ENCODE assay signal across 12 mouse cellular contexts in genomic region chr4:34980461-34981039, GRCm38 (mm10).
DNase-seq lines count a peak whose midpoint lies in the region; ATAC-seq and TF ChIP-seq lines count a peak whose summit lies in the region.
"Had no signal": no experiment of that assay in that cellular context is flagged by ENCODE, and none has a peak within 500 bp of the region (broad histone marks: within the 10 kb centered on the region; RNA-seq: fewer than 3 reads in every experiment).

No protein-coding gene starts in this region.

- no peak for TF ChIP-seq POLR2A in liver, adult 2 months (IDR thresholded peaks at IDR 0.05; ENCODE audit: extremely low read depth, insufficient read depth, low read length)

- H3K4me1 ChIP-seq in liver, adult 2 months (ENCODE audit: control insufficient read depth, insufficient read depth, low read length): peaks cover 21% of the 10 kb centered on the region
- H3K4me1 ChIP-seq in liver, embryonic 11.5 days (replicated peaks; ENCODE audit: control insufficient read depth, insufficient read depth, low read length): no peaks in the 10 kb centered on the region
- H3K4me1 ChIP-seq in hindbrain, embryonic 13.5 days (replicated peaks): peaks cover 18% of the 10 kb centered on the region
- H3K4me1 ChIP-seq in neural tube, embryonic 14.5 days (ENCODE audit: control insufficient read depth, insufficient read depth, low read length): no peaks in the 10 kb centered on the region
- H3K4me1 ChIP-seq: limb, embryonic 12.5 days had no signal

- H3K27me3 ChIP-seq in liver, adult 2 months (ENCODE audit: control insufficient read depth, insufficient read depth, low read length): no peaks in the 10 kb centered on the region
- H3K27me3 ChIP-seq in liver, embryonic 11.5 days (replicated peaks; ENCODE audit: control insufficient read depth, insufficient read depth, low read length): no peaks in the 10 kb centered on the region
- no peaks in the 10 kb centered on the region for H3K27me3 ChIP-seq in hindbrain, embryonic 13.5 days
- no peaks in the 10 kb centered on the region for H3K27me3 ChIP-seq in neural tube, embryonic 14.5 days (ENCODE audit: control insufficient read depth, insufficient read depth, low read length)
- H3K27me3 ChIP-seq: CH12.LX; intestine, embryonic 15.5 days; limb, embryonic 12.5 days had no signal

- H3K9me3 ChIP-seq in liver, embryonic 11.5 days (ENCODE audit: control insufficient read depth, low read length): no peaks in the 10 kb centered on the region
- no peaks in the 10 kb centered on the region for H3K9me3 ChIP-seq in hindbrain, embryonic 13.5 days
- H3K9me3 ChIP-seq in neural tube, embryonic 14.5 days (ENCODE audit: control insufficient read depth, low read length): no peaks in the 10 kb centered on the region
- H3K9me3 ChIP-seq: intestine, embryonic 15.5 days; limb, embryonic 12.5 days had no signal

- peak; percentile 24 for DNase-seq in embryo, embryonic 11 days
- DNase-seq in embryo, embryonic 9.5 days (ENCODE audit: extremely low spot score): no peak
- DNase-seq in liver, adult 2 months (ENCODE audit: extremely low read depth, low read depth, low spot score): peak; percentile 58
- no peak for DNase-seq in liver, embryonic 11.5 days (ENCODE audit: low spot score)
- DNase-seq in spleen, postnatal 10 days (ENCODE audit: low spot score in 2 of 2): no peak
- DNase-seq: gastrocnemius, postnatal 25 days; lung, adult 2 months had no signal

- no peaks in the 10 kb centered on the region for H3K36me3 ChIP-seq in liver, adult 2 months (ENCODE audit: control insufficient read depth, insufficient read depth, low read length)
- H3K36me3 ChIP-seq in liver, embryonic 11.5 days (ENCODE audit: control insufficient read depth, insufficient read depth, low read length): no peaks in the 10 kb centered on the region
- H3K36me3 ChIP-seq in hindbrain, embryonic 13.5 days: no peaks in the 10 kb centered on the region
- H3K36me3 ChIP-seq in neural tube, embryonic 14.5 days (ENCODE audit: control insufficient read depth, insufficient read depth, low read length): no peaks in the 10 kb centered on the region
- H3K36me3 ChIP-seq: intestine, embryonic 15.5 days; limb, embryonic 12.5 days had no signal

- H3K27ac ChIP-seq in liver, adult 2 months (replicated peaks; ENCODE audit: insufficient read depth, low read depth, low read length): no peak overlapping the region
- no peak overlapping the region for H3K27ac ChIP-seq in liver, embryonic 11.5 days (ENCODE audit: low read depth, low read length)
- no peak overlapping the region for H3K27ac ChIP-seq in hindbrain, embryonic 13.5 days
- no peak overlapping the region for H3K27ac ChIP-seq in neural tube, embryonic 14.5 days (ENCODE audit: low read depth, low read length)
- H3K27ac ChIP-seq: intestine, embryonic 15.5 days; limb, embryonic 12.5 days had no signal

- ATAC-seq in liver, embryonic 11.5 days (replicated peaks; ENCODE audit: low FRiP score): no peak
- ATAC-seq in hindbrain, embryonic 13.5 days (ENCODE audit: low FRiP score): 0 out of 2 replicates have a peak, but pooled peaks have one; percentile 58
- ATAC-seq in neural tube, embryonic 14.5 days (ENCODE audit: low read depth): peak; percentile 44; the same call in 1 of the 2 replicates
- ATAC-seq: intestine, embryonic 15.5 days had no signal

- H3K9ac ChIP-seq in liver, adult 2 months (ENCODE audit: low read depth, low read length): no peak overlapping the region
- no peak overlapping the region for H3K9ac ChIP-seq in liver, embryonic 11.5 days (ENCODE audit: low read depth, low read length)
- no peak overlapping the region for H3K9ac ChIP-seq in hindbrain, embryonic 13.5 days
- H3K9ac ChIP-seq in neural tube, embryonic 14.5 days (replicated peaks; ENCODE audit: low read depth, low read length): no peak overlapping the region
- H3K9ac ChIP-seq: intestine, embryonic 15.5 days; limb, embryonic 12.5 days had no signal

- no peak for TF ChIP-seq CTCF in liver, adult 2 months (IDR thresholded peaks at IDR 0.05; ENCODE audit: low read depth, low read length)

- 35% methylated on average over 8 of the region's 8 CpGs for WGBS in liver, adult 2 months
- 79% methylated on average over 8 of the region's 8 CpGs for WGBS in liver, embryonic 11.5 days
- 41% methylated on average over 8 of the region's 8 CpGs for WGBS in hindbrain, embryonic 13.5 days
- 27% methylated on average over 8 of the region's 8 CpGs for WGBS in neural tube, embryonic 14.5 days

- H3K4me3 ChIP-seq in liver, adult 2 months (ENCODE audit: insufficient read depth, low read depth, low read length): no peak overlapping the region
- H3K4me3 ChIP-seq in liver, embryonic 11.5 days (ENCODE audit: low read depth, low read length): no peak overlapping the region
- no peak overlapping the region for H3K4me3 ChIP-seq in hindbrain, embryonic 13.5 days
- H3K4me3 ChIP-seq in neural tube, embryonic 14.5 days (ENCODE audit: low read depth, low read length): no peak overlapping the region
- H3K4me3 ChIP-seq: intestine, embryonic 15.5 days; limb, embryonic 12.5 days had no signal

- no peak overlapping the region for H3K4me2 ChIP-seq in liver, embryonic 11.5 days
- no peak overlapping the region for H3K4me2 ChIP-seq in hindbrain, embryonic 13.5 days
- no peak overlapping the region for H3K4me2 ChIP-seq in neural tube, embryonic 14.5 days (ENCODE audit: low read depth, low read length)
- H3K4me2 ChIP-seq: intestine, embryonic 15.5 days; limb, embryonic 12.5 days had no signal

- H3K79me2 ChIP-seq in liver, adult 2 months (ENCODE audit: control insufficient read depth, insufficient read depth, low read length): peaks cover 11% of the 10 kb centered on the region

Comparison
In these comparisons a context has a peak if more than half of its experiments do, and no peak if none do; other contexts are left out.
1. DNase-seq: peak in embryo, embryonic 11 days (single experiment) and liver, adult 2 months (single experiment); none in embryo, embryonic 9.5 days (single experiment), liver, embryonic 11.5 days (single experiment) and spleen, postnatal 10 days (0 of 2).